Mouse (Mus musculus): ENCODE data around the gene Tspan5. TPM values are rescaled to one million over a fixed set of nuclear protein-coding genes. Genes with fewer than 3 reads are reported as not detected.

Tspan5 gene
- polyA plus RNA-seq (2014; fragmentation: Nextera tagmentation; extraction: Ambion mirVana) = 43.4 and 48.5 TPM in 2 replicates

DNA sequence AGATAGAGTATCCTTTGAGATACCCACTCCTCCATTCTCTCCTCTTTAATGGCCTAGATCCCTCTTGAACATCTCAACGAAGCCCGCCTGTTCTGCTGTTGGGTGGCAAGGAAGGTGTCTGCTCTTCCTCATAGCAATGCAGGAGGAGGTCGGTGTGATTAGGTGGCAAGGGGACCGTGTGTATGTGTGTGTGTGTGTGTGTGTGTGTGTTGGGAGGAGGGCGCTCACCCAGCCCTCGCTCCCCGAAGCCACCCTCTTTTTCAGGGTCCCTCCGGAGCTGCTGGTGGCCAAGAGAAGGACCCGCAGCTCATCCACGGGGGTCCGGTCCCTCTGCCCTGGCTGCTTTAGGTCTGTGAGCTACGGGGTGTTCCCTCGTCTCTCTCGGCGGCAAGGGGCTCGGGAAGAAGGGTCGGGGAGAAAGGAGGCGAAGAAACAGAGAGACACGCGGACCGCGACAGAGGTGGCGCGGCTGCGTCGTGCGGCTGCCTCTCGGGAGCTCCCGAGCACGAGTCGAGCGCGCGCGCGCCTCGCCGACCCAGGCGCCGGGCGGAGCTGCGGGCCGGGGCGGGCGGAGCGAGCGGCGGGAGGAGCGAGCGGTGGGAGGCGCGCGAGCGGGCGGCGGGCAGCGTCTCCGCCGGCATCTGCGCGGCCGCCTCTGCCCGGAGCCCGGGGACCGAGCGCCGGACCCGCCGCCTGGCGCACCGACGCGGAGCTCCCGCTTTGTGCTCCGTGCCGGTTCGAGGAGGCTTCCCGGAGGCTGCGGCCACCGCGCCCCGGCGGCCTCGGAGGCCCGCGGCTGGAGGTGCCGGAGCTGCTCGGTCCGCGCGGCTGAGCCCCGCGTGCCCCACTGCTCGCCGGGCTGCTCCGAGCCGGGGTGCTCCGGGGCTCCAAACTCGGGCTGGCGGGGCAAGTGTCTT is at the start of gene Tspan5:
Tspan5 (plus strand) TSS at position 547 of the 917 bp plus-strand sequence.
- Histone ChIP-seq H3K27ac (ENCODE audit: low read depth, low read length) (peak within 1 kb of the TSS; percentile 70), H3K4me2 (ENCODE audit: low read depth, low read length, severe bottlenecking) (peak within 1 kb of the TSS; percentile 79), H3K4me1 (replicated peaks; ENCODE audit: control insufficient read depth, insufficient read depth, low read length) (peaks cover 6% of the 10 kb centered on the region; the same call in 1 of the 2 replicates), H3K27me3 (ENCODE audit: control insufficient read depth, insufficient read depth, low read length) (peaks cover 4% of the 10 kb centered on the region; the same call in 1 of the 2 replicates), H3K36me3 (ENCODE audit: control insufficient read depth, insufficient read depth, low read length) (no peaks in the 10 kb centered on the region), H3K4me3 (ENCODE audit: low read depth, low read length) (peak within 1 kb of the TSS; percentile 75), H3K9ac (ENCODE audit: low read length) (peak within 1 kb of the TSS; percentile 86), H3K9me3 (ENCODE audit: control insufficient read depth, low read length) (no peaks in the 10 kb centered on the region)
- DNase-seq (ENCODE audit: low spot score) = peak; percentile 89
- WGBS = under 1% methylated on average over 80 of the region's 100 CpGs
- ATAC-seq (replicated peaks; ENCODE audit: low FRiP score) = peak; percentile 88

DNA sequence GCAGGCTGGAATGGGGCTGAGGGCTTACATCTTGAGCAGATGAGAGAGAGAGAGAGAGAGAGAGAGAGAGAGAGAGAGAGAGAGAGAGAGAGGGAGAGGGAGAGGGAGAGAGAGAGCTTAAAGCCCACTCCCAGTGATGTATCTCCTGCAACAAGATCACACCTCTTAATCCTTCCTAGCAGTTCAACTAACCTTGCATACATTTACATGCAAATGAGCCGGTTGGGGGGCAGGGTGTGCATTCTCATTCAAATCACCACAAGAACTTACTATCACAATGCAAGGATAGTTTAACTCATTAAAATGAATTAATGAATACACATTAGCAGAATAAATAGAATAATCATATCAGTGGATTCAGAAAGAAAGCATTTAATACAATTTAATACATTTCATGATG is 49.7 kb upstream of the Tspan5 start:
- 24% methylated on average over 1 of the region's 1 CpGs for WGBS
- H3K27me3 ChIP-seq (ENCODE audit: control insufficient read depth, insufficient read depth, low read length) = no peaks in the 10 kb centered on the region
- no peaks in the 10 kb centered on the region for H3K9me3 ChIP-seq (ENCODE audit: control insufficient read depth, low read length)
- H3K9ac ChIP-seq (ENCODE audit: low read length) = no peak overlapping the region
- H3K36me3 ChIP-seq (ENCODE audit: control insufficient read depth, insufficient read depth, low read length) = no peaks in the 10 kb centered on the region
- H3K4me3 ChIP-seq (ENCODE audit: low read depth, low read length) = no peak overlapping the region
- DNase-seq (ENCODE audit: low spot score) = peak; percentile 59
- peak; percentile 78 for ATAC-seq (replicated peaks; ENCODE audit: low FRiP score)
- no peak overlapping the region for H3K27ac ChIP-seq (ENCODE audit: low read depth, low read length)
- H3K4me1 ChIP-seq (replicated peaks; ENCODE audit: control insufficient read depth, insufficient read depth, low read length) = no peaks in the 10 kb centered on the region
- no peak overlapping the region for H3K4me2 ChIP-seq (ENCODE audit: low read depth, low read length, severe bottlenecking)

GRCm38 (mm10) chr3:138703399-138703798 is 38.6 kb upstream of the Tspan5 start:
- Histone ChIP-seq H3K27me3 (ENCODE audit: control insufficient read depth, insufficient read depth, low read length) (no peaks in the 10 kb centered on the region), H3K4me3 (ENCODE audit: low read depth, low read length) (no peak overlapping the region), H3K9me3 (ENCODE audit: control insufficient read depth, low read length) (no peaks in the 10 kb centered on the region), H3K36me3 (ENCODE audit: control insufficient read depth, insufficient read depth, low read length) (no peaks in the 10 kb centered on the region), H3K4me1 (replicated peaks; ENCODE audit: control insufficient read depth, insufficient read depth, low read length) (no peaks in the 10 kb centered on the region), H3K4me2 (ENCODE audit: low read depth, low read length, severe bottlenecking) (no peak overlapping the region), H3K27ac (ENCODE audit: low read depth, low read length) (no peak overlapping the region), H3K9ac (ENCODE audit: low read length) (no peak overlapping the region)
- WGBS = 85% methylated on average over 12 of the region's 12 CpGs
- ATAC-seq (replicated peaks; ENCODE audit: low FRiP score) = no peak
- no peak for DNase-seq (ENCODE audit: low spot score)

DNA sequence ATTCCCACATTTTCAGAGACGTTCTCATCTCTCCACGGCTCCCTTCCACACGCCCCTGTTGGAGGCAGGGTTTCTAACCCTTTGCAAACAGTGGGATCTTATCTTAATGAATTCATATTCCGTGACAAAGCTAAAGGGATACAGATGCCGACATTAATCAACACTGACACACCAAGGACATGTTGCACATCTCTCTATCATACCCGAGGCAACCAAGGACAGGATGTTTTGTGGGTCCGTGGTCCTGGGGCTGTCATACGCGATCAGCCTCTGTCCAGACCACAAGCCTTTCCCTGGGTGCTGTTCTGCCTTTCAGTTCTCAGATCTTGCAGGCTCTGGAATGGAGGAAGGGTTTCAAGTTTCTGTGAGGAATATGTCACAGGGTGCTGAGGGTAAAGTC is 37.5 kb upstream of the Tspan5 start:
- Histone ChIP-seq H3K36me3 (ENCODE audit: control insufficient read depth, insufficient read depth, low read length) (no peaks in the 10 kb centered on the region), H3K4me2 (ENCODE audit: low read depth, low read length, severe bottlenecking) (no peak overlapping the region), H3K9ac (ENCODE audit: low read length) (no peak overlapping the region), H3K4me1 (replicated peaks; ENCODE audit: control insufficient read depth, insufficient read depth, low read length) (no peaks in the 10 kb centered on the region), H3K27ac (ENCODE audit: low read depth, low read length) (no peak overlapping the region), H3K4me3 (ENCODE audit: low read depth, low read length) (no peak overlapping the region), H3K27me3 (ENCODE audit: control insufficient read depth, insufficient read depth, low read length) (no peaks in the 10 kb centered on the region), H3K9me3 (ENCODE audit: control insufficient read depth, low read length) (no peaks in the 10 kb centered on the region)
- DNase-seq (ENCODE audit: low spot score) (no peak), ATAC-seq (replicated peaks; ENCODE audit: low FRiP score) (no peak)
- WGBS = 91% methylated on average over 9 of the region's 9 CpGs

DNA sequence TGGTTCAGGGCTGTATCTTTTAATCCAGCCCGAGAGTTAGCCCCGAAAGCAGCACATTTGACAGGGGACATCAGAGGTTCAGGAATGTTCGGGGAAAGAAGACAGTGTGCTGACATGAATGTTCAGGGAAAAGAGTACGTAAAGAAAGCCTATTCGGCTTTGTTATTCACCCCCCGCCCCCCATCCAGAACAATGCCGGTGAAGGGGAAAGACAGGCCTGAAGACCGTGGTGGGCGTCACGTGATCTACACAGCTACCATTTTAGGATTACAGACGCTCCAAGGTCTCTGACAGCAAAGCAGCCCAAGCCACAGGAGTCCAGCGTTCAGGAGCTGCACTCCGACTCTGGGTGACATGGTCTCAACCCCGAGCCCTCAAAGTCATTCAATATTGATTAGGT is 36.1 kb upstream of the Tspan5 start:
- Histone ChIP-seq H3K9ac (ENCODE audit: low read length) (no peak overlapping the region), H3K4me2 (ENCODE audit: low read depth, low read length, severe bottlenecking) (no peak overlapping the region), H3K27ac (ENCODE audit: low read depth, low read length) (no peak overlapping the region), H3K4me1 (replicated peaks; ENCODE audit: control insufficient read depth, insufficient read depth, low read length) (no peaks in the 10 kb centered on the region), H3K36me3 (ENCODE audit: control insufficient read depth, insufficient read depth, low read length) (no peaks in the 10 kb centered on the region), H3K4me3 (ENCODE audit: low read depth, low read length) (no peak overlapping the region), H3K9me3 (ENCODE audit: control insufficient read depth, low read length) (no peaks in the 10 kb centered on the region), H3K27me3 (ENCODE audit: control insufficient read depth, insufficient read depth, low read length) (no peaks in the 10 kb centered on the region)
- 62% methylated on average over 14 of the region's 14 CpGs for WGBS
- DNase-seq (ENCODE audit: low spot score) = no peak
- ATAC-seq (replicated peaks; ENCODE audit: low FRiP score) = no peak

DNA sequence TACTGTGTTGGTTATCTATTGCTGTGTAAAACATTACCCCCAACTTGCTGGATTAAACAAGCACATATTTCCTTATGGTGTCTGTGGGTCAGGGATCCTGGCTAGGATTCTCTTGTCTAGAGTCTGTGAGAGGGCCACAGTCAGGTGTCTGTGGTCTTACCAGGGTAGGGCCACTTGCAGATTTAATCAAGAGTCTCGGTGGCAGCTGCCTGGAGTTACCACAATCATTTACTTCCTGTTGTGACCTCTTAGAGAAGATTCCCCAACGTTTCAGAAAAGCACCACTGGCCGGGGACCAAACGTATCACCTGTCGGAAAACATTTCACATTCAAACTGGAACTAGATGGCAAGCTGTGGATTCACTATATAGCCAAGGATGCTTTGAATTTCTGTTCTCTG is 32.8 kb upstream of the Tspan5 start:
- Histone ChIP-seq H3K9me3 (ENCODE audit: control insufficient read depth, low read length) (no peaks in the 10 kb centered on the region), H3K9ac (ENCODE audit: low read length) (no peak overlapping the region), H3K4me1 (replicated peaks; ENCODE audit: control insufficient read depth, insufficient read depth, low read length) (no peaks in the 10 kb centered on the region), H3K4me3 (ENCODE audit: low read depth, low read length) (no peak overlapping the region), H3K4me2 (ENCODE audit: low read depth, low read length, severe bottlenecking) (no peak overlapping the region), H3K36me3 (ENCODE audit: control insufficient read depth, insufficient read depth, low read length) (no peaks in the 10 kb centered on the region), H3K27ac (ENCODE audit: low read depth, low read length) (no peak overlapping the region), H3K27me3 (ENCODE audit: control insufficient read depth, insufficient read depth, low read length) (no peaks in the 10 kb centered on the region)
- WGBS = 81% methylated on average over 5 of the region's 5 CpGs
- ATAC-seq (replicated peaks; ENCODE audit: low FRiP score) (no peak), DNase-seq (ENCODE audit: low spot score) (no peak)

GRCm38 (mm10) chr3:138711971-138712370 is 30.0 kb upstream of the Tspan5 start:
- H3K36me3 ChIP-seq (ENCODE audit: control insufficient read depth, insufficient read depth, low read length) = no peaks in the 10 kb centered on the region
- no peak for DNase-seq (ENCODE audit: low spot score)
- 96% methylated on average over 4 of the region's 4 CpGs for WGBS
- no peak overlapping the region for H3K9ac ChIP-seq (ENCODE audit: low read length)
- no peaks in the 10 kb centered on the region for H3K4me1 ChIP-seq (replicated peaks; ENCODE audit: control insufficient read depth, insufficient read depth, low read length)
- no peaks in the 10 kb centered on the region for H3K9me3 ChIP-seq (ENCODE audit: control insufficient read depth, low read length)
- ATAC-seq (replicated peaks; ENCODE audit: low FRiP score) = no peak
- H3K27ac ChIP-seq (ENCODE audit: low read depth, low read length) = no peak overlapping the region
- H3K4me2 ChIP-seq (ENCODE audit: low read depth, low read length, severe bottlenecking) = no peak overlapping the region
- H3K27me3 ChIP-seq (ENCODE audit: control insufficient read depth, insufficient read depth, low read length) = no peaks in the 10 kb centered on the region
- no peak overlapping the region for H3K4me3 ChIP-seq (ENCODE audit: low read depth, low read length)

DNA sequence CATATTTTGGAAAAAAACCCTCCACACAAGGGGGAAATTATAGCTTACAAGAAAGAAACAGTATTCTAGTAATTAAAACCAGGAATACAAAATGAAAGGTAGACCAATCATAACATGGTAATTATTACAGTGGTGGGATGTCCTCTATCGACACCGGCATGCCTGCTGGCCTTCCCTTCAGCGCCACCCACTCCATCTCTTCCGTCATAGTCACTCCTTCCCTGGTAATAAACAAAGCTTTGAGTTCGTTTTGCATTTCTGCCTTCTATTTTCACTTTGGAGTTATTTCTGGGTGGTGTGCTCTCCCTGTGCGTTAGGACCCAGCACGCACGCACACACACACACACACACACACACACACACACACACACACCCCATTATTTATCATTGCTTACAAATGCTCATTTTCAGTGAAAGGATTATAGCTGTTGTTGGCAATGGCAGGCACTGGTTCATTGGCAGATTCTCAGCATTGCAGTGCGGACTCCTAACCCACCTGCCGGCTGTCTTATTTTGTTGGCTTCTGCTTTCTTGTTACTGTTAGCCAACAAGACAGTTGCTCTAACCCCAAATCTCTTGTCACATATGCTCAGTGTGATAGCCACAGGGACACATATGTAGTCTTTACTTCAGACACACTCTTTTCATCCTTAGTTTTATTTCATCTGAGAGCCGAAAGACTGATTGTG is 29.4 kb upstream of the Tspan5 start:
- WGBS = 89% methylated on average over 11 of the region's 11 CpGs
- no peak overlapping the region for H3K27ac ChIP-seq (ENCODE audit: low read depth, low read length)
- H3K9me3 ChIP-seq (ENCODE audit: control insufficient read depth, low read length) = no peaks in the 10 kb centered on the region
- H3K27me3 ChIP-seq (ENCODE audit: control insufficient read depth, insufficient read depth, low read length) = no peaks in the 10 kb centered on the region
- H3K4me3 ChIP-seq (ENCODE audit: low read depth, low read length) = no peak overlapping the region
- H3K9ac ChIP-seq (ENCODE audit: low read length) = no peak overlapping the region
- DNase-seq (ENCODE audit: low spot score) = no peak
- no peak overlapping the region for H3K4me2 ChIP-seq (ENCODE audit: low read depth, low read length, severe bottlenecking)
- no peaks in the 10 kb centered on the region for H3K4me1 ChIP-seq (replicated peaks; ENCODE audit: control insufficient read depth, insufficient read depth, low read length)
- H3K36me3 ChIP-seq (ENCODE audit: control insufficient read depth, insufficient read depth, low read length) = no peaks in the 10 kb centered on the region
- ATAC-seq (replicated peaks; ENCODE audit: low FRiP score) = no peak

Measured in forebrain, embryonic 11.5 days (tissue).